Mouse (Mus musculus) limb, embryonic 14.5 days (tissue): ENCODE results near the gene Kif1b. TPM values are rescaled to one million over a fixed set of nuclear protein-coding genes. Genes with fewer than 3 reads are reported as not detected.

Experiments
- ATAC-seq: fragments of 200-750 bp; cut with Nextera tagmentation; 2 replicates; pipeline ENCODE4 v1.8.0; 2017; ENCODE audit warnings: low read depth, moderate number of reproducible peaks, moderate TSS enrichment; ENCODE audit not compliant: low FRiP score
- DNase-seq: peaks from one replicate; pipeline ENCODE4 v3.0.0-alpha.2; 2015; ENCODE audit warnings: low spot score
- H3K27ac ChIP-seq: fragments of 300-500 bp; sonication (generic); replicated peaks from 2 replicates; pipeline ENCODE4 v1.5.1; 2014; ENCODE audit warnings: low read depth, mild to moderate bottlenecking, low read length, moderate library complexity, mixed read lengths
- H3K27me3 ChIP-seq: fragments of 300-500 bp; sonication (generic); 2 replicates; pipeline ENCODE4 v1.6.1; 2014; ENCODE audit warnings: low read length, mixed read lengths; ENCODE audit not compliant: control insufficient read depth, insufficient read depth
- H3K36me3 ChIP-seq: fragments of 300-500 bp; sonication (generic); 2 replicates; pipeline ENCODE4 v1.6.1; 2014; ENCODE audit warnings: mild to moderate bottlenecking, low read length, moderate library complexity, mixed read lengths; ENCODE audit not compliant: control insufficient read depth, insufficient read depth
- H3K4me1 ChIP-seq: fragments of 300-500 bp; sonication (generic); 2 replicates; pipeline ENCODE4 v1.6.1; 2014; ENCODE audit warnings: antibody characterized with exemption, low read length, mixed read lengths; ENCODE audit not compliant: control insufficient read depth, insufficient read depth
- H3K4me2 ChIP-seq: fragments of 300-500 bp; sonication (generic); replicated peaks from 2 replicates; pipeline ENCODE4 v1.6.1; 2014; ENCODE audit warnings: low read depth, mild to moderate bottlenecking, low read length, moderate library complexity; ENCODE audit not compliant: severe bottlenecking
- H3K4me3 ChIP-seq: fragments of 300-500 bp; sonication (generic); replicated peaks from 2 replicates; pipeline ENCODE4 v1.5.1; 2014; ENCODE audit warnings: low read length
- H3K9ac ChIP-seq: fragments of 300-500 bp; sonication (generic); 2 replicates; pipeline ENCODE4 v1.6.1; 2014; ENCODE audit warnings: mild to moderate bottlenecking, low read depth, low read length, moderate library complexity; ENCODE audit not compliant: severe bottlenecking
- H3K9me3 ChIP-seq: fragments of 300-500 bp; sonication (generic); 2 replicates; pipeline ENCODE4 v1.6.1; 2016; ENCODE audit warnings: low read length; ENCODE audit not compliant: control insufficient read depth
- POLR2A ChIP-seq: fragments of 200-500 bp; IDR thresholded peaks from 2 replicates; pipeline ENCODE4 v1.8.0; 2012; ENCODE audit warnings: inconsistent platforms, mild to moderate bottlenecking, moderate library complexity, borderline replicate concordance; ENCODE audit not compliant: insufficient read depth, insufficient read length; ENCODE audit errors: extremely low read depth
- WGBS: fragments of 180-500 bp; shearing (Covaris S2); extraction: QIAGEN DNeasy Blood & Tissue Kit; methylation state at CpG from one replicate; pipeline ENCODE4 v1.1.7; 2014; 5-methylcytosine and 5-hydroxymethylcytosine counted together
- polyA plus RNA-seq, 2 experiments: library from polyadenylated mRNA; depleted of rRNA in 1 of 2; stranded (reverse) in 1 of 2; unstranded in 1 of 2; fragments of >200 nt; fragmentation: Nextera tagmentation in 1 of 2; extraction: Ambion mirVana in 1 of 2; gene quantifications; 2 replicates each; pipeline versions ENCODE4 v1.2.1 to v1.2.3; 2012 to 2014

The Kif1b gene
- polyA plus RNA-seq, 2 experiments = 35.0 to 50.3 TPM

GRCm38 (mm10) chr4:149155711-149156110 lies 151.8 kb downstream of the Kif1b start:
- Histone ChIP-seq H3K9ac (no peak overlapping the region), H3K27me3 (no peaks in the 10 kb centered on the region), H3K36me3 (peaks cover 100% of the 10 kb centered on the region), H3K4me2 (no peak overlapping the region), H3K9me3 (no peaks in the 10 kb centered on the region), H3K4me1 (no peaks in the 10 kb centered on the region), H3K4me3 (no peak overlapping the region), H3K27ac (no peak overlapping the region)
- 94% methylated on average over 6 of the region's 6 CpGs for WGBS
- no peak for TF ChIP-seq POLR2A
- no peak for DNase-seq
- ATAC-seq = no peak

GRCm38 (mm10) chr4:149154859-149155258 lies 152.6 kb downstream of the Kif1b start:
- WGBS = 97% methylated on average over 7 of the region's 7 CpGs
- no peak for ATAC-seq
- TF ChIP-seq POLR2A = no peak
- H3K27ac ChIP-seq = no peak overlapping the region
- H3K4me2 ChIP-seq = no peak overlapping the region
- DNase-seq = no peak
- H3K4me1 ChIP-seq = no peaks in the 10 kb centered on the region
- no peaks in the 10 kb centered on the region for H3K9me3 ChIP-seq
- no peaks in the 10 kb centered on the region for H3K27me3 ChIP-seq
- no peak overlapping the region for H3K9ac ChIP-seq
- peaks cover 100% of the 10 kb centered on the region for H3K36me3 ChIP-seq
- no peak overlapping the region for H3K4me3 ChIP-seq

- Histone ChIP-seq H3K27ac (no peak overlapping the region), H3K9ac (no peak overlapping the region), H3K36me3 (peaks cover 62% of the 10 kb centered on the region), H3K27me3 (no peaks in the 10 kb centered on the region), H3K4me2 (no peak overlapping the region), H3K9me3 (no peaks in the 10 kb centered on the region), H3K4me3 (no peak overlapping the region), H3K4me1 (no peaks in the 10 kb centered on the region)
- WGBS = 92% methylated on average over 11 of the region's 11 CpGs
- DNase-seq (no peak), ATAC-seq (no peak)
- TF ChIP-seq POLR2A = no peak
Measured at GRCm38 (mm10) chr4:149150721-149151120, 156.8 kb downstream of the Kif1b start.

GRCm38 (mm10) chr4:149150256-149150655 lies 157.2 kb downstream of the Kif1b start:
- Histone ChIP-seq H3K36me3 (peaks cover 58% of the 10 kb centered on the region), H3K4me2 (no peak overlapping the region), H3K9ac (no peak overlapping the region), H3K4me1 (no peaks in the 10 kb centered on the region), H3K9me3 (no peaks in the 10 kb centered on the region), H3K4me3 (no peak overlapping the region), H3K27ac (no peak overlapping the region), H3K27me3 (no peaks in the 10 kb centered on the region)
- TF ChIP-seq POLR2A = no peak
- ATAC-seq (no peak), DNase-seq (no peak)
- 89% methylated on average over 11 of the region's 11 CpGs for WGBS

GRCm38 (mm10) chr4:149149611-149150010 lies 157.9 kb downstream of the Kif1b start:
- 81% methylated on average over 7 of the region's 7 CpGs for WGBS
- Histone ChIP-seq H3K9ac (no peak overlapping the region), H3K4me3 (no peak overlapping the region), H3K27me3 (no peaks in the 10 kb centered on the region), H3K9me3 (no peaks in the 10 kb centered on the region), H3K4me1 (no peaks in the 10 kb centered on the region), H3K36me3 (peaks cover 51% of the 10 kb centered on the region), H3K4me2 (no peak overlapping the region), H3K27ac (no peak overlapping the region; the same call in 1 of the 2 replicates)
- ATAC-seq (no peak), DNase-seq (no peak)
- TF ChIP-seq POLR2A = no peak

- Histone ChIP-seq H3K36me3 (peaks cover 47% of the 10 kb centered on the region), H3K9me3 (no peaks in the 10 kb centered on the region), H3K27ac (no peak overlapping the region), H3K4me3 (no peak overlapping the region), H3K4me1 (no peaks in the 10 kb centered on the region), H3K9ac (no peak overlapping the region), H3K4me2 (no peak overlapping the region), H3K27me3 (no peaks in the 10 kb centered on the region)
- 84% methylated on average over 9 of the region's 9 CpGs for WGBS
- DNase-seq (no peak), ATAC-seq (no peak)
- no peak for TF ChIP-seq POLR2A
Measured at GRCm38 (mm10) chr4:149149196-149149595, 158.3 kb downstream of the Kif1b start.
